Mouse (Mus musculus): ENCODE results near the gene Traf4. TPM values are rescaled to one million over a fixed set of nuclear protein-coding genes. Genes with fewer than 3 reads are reported as not detected.

Gene Traf4
- polyA plus RNA-seq, 1 experiment from 2014 or later = 149 TPM

DNA sequence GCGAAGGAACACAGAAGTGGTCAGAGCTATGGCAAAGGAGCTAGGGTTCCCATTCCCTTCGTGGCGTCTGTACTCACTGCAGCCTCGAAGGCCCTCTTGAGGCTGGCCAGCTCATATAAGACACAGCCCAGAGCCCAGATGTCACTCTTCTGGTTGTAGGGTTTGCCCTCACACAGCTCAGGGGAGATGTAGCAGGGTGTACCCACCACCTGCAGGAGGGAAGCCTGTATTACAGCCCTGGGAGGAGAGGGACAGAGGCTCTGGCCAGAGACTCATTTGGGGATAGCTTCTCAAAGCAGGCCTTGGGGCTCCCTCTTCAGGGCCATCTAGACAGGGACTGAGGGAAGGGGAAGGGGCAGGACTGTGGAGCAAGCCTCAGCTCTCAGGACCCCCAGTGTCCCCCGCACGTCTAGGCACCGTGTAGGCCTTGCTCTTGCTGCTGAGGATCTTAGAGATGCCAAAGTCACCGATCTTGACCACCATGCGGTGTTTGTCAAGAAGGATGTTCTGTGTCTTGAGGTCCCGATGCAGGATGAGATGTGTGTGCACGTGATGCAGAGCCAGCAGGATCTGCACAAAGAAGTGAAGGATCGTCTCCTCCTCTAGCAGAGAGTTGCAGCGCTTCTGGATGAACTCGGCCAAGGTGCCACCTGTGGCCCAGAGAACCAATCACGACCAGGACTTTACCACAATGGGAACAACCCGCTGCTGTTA is 6.8 kb upstream of the Traf4 start:
- Histone ChIP-seq H3K9me3 (replicated peaks) (no peaks in the 10 kb centered on the region), H3K36me3 (no peaks in the 10 kb centered on the region), H3K4me2 (replicated peaks) (no peak overlapping the region), H3K27me3 (no peaks in the 10 kb centered on the region), H3K9ac (no peak overlapping the region), H3K4me3 (no peak overlapping the region), H3K27ac (no peak overlapping the region), H3K4me1 (peaks cover 10% of the 10 kb centered on the region)
- WGBS = 83% methylated on average over 16 of the region's 16 CpGs
- ATAC-seq (ENCODE audit: low FRiP score) = no peak

DNA sequence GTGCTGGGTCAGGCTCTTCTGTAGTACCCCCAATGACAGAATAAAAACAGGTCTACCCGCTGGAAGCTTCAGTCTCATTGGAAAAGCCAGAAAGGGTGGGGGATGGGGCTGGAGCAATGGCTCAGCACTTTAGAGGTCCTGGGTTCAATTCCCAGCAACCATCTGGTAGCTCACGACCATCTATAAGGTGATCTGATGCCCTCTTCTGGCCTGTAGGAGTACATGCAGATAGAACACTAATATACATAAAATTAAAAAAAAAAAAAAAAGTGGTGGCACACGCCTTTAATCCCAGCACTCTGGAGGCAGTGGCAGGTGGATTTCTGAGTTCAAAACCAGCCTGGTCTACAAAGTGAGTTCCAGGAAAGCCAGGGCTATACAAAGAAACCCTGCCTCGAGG is 5.9 kb upstream of the Traf4 start:
- 66% methylated on average over 4 of the region's 4 CpGs for WGBS
- Histone ChIP-seq H3K9me3 (replicated peaks) (no peaks in the 10 kb centered on the region), H3K27ac (no peak overlapping the region), H3K4me1 (peaks cover 3% of the 10 kb centered on the region; the same call in 1 of the 2 replicates), H3K9ac (no peak overlapping the region), H3K4me3 (no peak overlapping the region), H3K4me2 (replicated peaks) (no peak overlapping the region), H3K36me3 (no peaks in the 10 kb centered on the region), H3K27me3 (no peaks in the 10 kb centered on the region)
- no peak for ATAC-seq (ENCODE audit: low FRiP score)

DNA sequence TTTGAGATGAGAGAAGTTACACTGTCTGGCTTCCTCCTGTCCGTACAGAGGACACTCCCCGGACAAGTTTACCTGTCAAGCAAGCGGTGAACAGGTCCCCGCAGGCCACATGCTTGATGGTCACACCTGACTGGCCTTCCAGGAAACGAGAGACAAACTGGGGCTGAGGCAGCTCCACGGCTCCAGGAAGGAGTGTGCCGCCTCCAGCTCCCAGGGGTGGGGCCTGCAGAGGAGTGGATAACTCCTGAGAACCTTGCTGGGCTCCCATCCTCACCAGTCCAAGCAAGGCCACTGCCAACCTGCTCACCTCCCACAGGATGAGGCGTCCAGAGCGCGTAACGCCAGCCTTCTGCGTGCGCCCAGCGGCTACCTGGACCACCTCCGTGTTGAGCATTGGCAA is 4.9 kb upstream of the Traf4 start:
- no peaks in the 10 kb centered on the region for H3K36me3 ChIP-seq
- WGBS = 88% methylated on average over 15 of the region's 15 CpGs
- no peak overlapping the region for H3K4me2 ChIP-seq (replicated peaks)
- H3K9ac ChIP-seq = no peak overlapping the region
- H3K27me3 ChIP-seq = no peaks in the 10 kb centered on the region
- H3K4me1 ChIP-seq = peaks cover 7% of the 10 kb centered on the region
- H3K27ac ChIP-seq = no peak overlapping the region
- no peaks in the 10 kb centered on the region for H3K9me3 ChIP-seq (replicated peaks)
- no peak overlapping the region for H3K4me3 ChIP-seq
- no peak for ATAC-seq (ENCODE audit: low FRiP score)

DNA sequence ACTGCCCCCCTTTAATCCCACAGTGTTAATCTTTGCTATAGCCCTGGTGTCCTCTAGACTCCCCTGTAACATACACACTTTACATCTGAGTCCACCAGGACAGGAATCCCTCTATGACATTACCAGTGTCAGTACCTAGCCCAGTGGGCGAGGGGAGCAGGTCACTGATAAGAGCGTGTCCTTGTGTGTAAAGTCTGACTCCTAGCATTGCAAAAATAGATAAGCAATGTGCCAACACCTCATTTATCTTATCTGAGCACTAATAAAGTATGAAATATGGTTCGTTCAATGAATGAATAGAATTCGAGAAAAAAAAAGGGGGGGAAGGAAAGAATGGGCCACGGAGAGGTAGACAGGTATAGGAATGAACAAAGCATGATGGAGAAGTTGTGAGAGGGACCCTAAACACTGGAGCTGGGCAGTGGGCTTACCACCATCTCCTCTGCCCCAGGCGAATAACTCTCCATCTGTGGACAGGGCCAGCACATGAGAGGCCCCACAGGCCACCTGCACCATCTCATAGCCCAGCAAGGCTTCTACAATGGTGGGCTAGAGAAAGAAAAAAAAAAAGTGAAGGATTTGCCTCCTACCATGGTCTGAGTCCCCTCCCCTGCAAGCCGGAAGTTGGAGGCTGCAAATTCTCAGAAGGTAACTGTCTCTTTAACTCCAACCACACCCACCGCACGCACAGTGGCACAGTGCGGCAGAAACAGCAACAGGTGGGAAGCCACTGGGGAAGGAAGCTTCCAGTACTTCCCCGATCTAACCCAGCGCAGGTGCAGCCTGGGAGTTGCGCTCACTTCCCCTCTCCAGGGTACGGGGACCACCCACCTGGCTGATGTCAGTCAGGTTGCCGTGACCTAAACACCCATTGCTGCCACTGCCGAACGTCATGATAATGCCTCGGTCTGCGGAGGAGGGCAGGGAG is 3.4 kb upstream of the Traf4 start:
- no peak overlapping the region for H3K9ac ChIP-seq
- H3K4me2 ChIP-seq (replicated peaks) = no peak overlapping the region
- no peak overlapping the region for H3K4me3 ChIP-seq
- 65% methylated on average over 19 of the region's 19 CpGs for WGBS
- H3K4me1 ChIP-seq = peaks cover 9% of the 10 kb centered on the region
- no peak overlapping the region for H3K27ac ChIP-seq
- no peaks in the 10 kb centered on the region for H3K9me3 ChIP-seq (replicated peaks)
- no peaks in the 10 kb centered on the region for H3K27me3 ChIP-seq
- H3K36me3 ChIP-seq = no peaks in the 10 kb centered on the region
- no peak for ATAC-seq (ENCODE audit: low FRiP score)

DNA sequence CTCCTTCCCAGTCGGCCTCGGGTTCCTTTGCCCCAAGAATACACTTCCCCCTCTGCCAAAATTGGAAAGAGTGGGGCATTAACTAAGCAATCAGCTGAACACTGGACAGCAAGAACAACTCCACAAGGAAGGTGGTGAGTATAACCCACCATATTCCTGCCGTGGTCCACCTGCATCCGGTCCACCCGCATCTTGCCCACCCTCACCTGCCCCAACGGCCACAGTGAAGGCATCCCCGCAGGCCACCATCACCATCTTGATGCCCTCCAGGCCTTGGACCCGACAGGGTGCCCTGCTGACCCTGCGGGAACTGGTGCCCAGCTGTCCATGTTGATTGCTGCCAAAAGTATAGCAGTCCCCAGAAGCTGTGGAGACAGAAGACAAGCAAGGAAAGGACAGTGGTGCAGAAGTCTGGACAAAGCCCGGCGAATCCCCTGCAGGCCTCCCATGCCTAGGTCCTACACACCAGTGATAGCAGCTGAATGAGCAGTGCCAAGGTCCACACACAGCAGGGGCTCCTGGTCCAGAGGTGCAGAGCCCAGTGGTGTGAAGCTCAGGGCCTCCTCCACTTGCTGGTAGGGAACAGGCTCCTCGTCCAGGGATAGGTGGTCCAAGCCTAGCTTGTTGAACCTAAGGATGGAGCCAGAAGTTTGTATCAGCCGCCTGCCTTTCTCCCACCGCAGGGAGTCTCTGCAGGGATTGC is 2.0 kb upstream of the Traf4 start:
- no peaks in the 10 kb centered on the region for H3K9me3 ChIP-seq (replicated peaks)
- H3K4me3 ChIP-seq = no peak overlapping the region
- WGBS = 87% methylated on average over 14 of the region's 14 CpGs
- H3K9ac ChIP-seq = no peak overlapping the region
- no peaks in the 10 kb centered on the region for H3K27me3 ChIP-seq
- ATAC-seq (ENCODE audit: low FRiP score) = no peak
- H3K36me3 ChIP-seq = peaks cover 1% of the 10 kb centered on the region
- no peak overlapping the region for H3K4me2 ChIP-seq (replicated peaks)
- no peak overlapping the region for H3K27ac ChIP-seq
- H3K4me1 ChIP-seq = peaks cover 23% of the 10 kb centered on the region

DNA sequence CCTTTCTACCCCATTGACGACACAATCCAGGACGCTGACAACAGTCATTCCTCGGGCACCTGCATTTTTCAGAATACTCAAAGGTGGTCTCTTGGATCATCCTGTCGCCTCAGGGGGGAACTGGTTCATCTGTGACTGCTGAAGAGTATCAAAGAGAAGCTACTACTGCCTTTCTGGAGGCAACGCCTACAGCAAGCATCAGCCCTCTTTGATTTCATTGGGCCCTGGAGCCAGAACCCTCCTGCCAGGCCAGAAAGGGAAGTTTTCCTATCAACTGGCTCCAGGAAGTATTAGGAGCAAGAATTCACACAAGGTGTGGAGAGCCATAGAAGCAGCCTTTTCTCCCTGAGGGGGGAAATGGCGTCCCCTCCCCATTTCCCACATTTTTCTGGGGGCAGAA is 1.3 kb upstream of the Traf4 start:
- ATAC-seq (ENCODE audit: low FRiP score) = no peak
- H3K4me3 ChIP-seq = no peak overlapping the region
- WGBS = 78% methylated on average over 6 of the region's 6 CpGs
- no peaks in the 10 kb centered on the region for H3K9me3 ChIP-seq (replicated peaks)
- no peaks in the 10 kb centered on the region for H3K27me3 ChIP-seq
- H3K27ac ChIP-seq = no peak overlapping the region
- H3K4me2 ChIP-seq (replicated peaks) = no peak overlapping the region
- H3K36me3 ChIP-seq = peaks cover 9% of the 10 kb centered on the region
- H3K9ac ChIP-seq = no peak overlapping the region
- peaks cover 29% of the 10 kb centered on the region for H3K4me1 ChIP-seq

DNA sequence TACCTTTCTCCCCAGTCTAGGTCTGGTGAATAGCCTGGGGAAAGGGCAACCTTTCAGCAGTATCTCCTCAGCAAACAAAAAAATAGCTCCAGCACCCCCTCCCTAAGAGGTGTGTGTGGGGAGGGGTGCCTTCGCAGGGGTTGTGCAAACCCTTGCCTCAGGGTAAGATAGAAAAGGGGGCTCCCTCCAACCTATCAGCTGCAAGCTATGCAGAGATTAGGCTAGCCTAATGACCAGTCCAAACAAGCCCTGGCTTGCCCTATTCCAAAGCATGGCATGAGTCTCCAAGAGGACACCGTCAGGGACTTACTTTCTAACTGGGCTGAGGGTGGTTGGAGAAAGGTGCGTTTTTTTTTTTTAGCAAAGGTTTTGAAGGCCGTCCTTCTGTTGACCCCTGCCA is 772 bp upstream of the Traf4 start:
- Histone ChIP-seq H3K27me3 (no peaks in the 10 kb centered on the region), H3K27ac (peak overlapping the region; percentile 97), H3K9ac (no peak overlapping the region), H3K4me2 (replicated peaks) (peak overlapping the region; percentile 84), H3K9me3 (replicated peaks) (no peaks in the 10 kb centered on the region), H3K4me1 (peaks cover 29% of the 10 kb centered on the region), H3K4me3 (peak overlapping the region; percentile 95), H3K36me3 (peaks cover 14% of the 10 kb centered on the region)
- no peak for ATAC-seq (ENCODE audit: low FRiP score)
- 43% methylated on average over 4 of the region's 4 CpGs for WGBS

DNA sequence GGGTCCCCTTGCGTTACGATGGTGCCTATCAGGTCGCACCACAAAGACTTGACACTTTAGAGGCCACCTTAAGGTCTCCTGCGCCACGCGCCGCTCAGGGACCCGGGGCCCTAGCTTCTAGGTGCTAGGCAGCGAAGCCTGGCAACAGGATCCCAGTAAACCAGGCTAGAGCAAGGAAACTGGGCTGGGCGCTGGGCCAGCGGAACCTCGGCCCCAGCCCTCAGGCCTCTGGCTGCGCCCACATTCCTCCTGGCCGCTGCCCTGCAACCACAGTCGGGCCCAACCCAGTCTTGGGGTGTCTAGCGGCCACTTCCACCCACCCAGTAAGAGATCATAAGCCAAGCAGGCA is 346 bp upstream of the Traf4 start:
- 2% methylated on average over 16 of the region's 16 CpGs for WGBS
- Histone ChIP-seq H3K4me3 (peak overlapping the region; percentile 95), H3K9me3 (replicated peaks) (no peaks in the 10 kb centered on the region), H3K27ac (peak overlapping the region; percentile 97), H3K4me2 (replicated peaks) (peak overlapping the region; percentile 84), H3K27me3 (no peaks in the 10 kb centered on the region), H3K9ac (peak overlapping the region; percentile 62), H3K4me1 (peaks cover 29% of the 10 kb centered on the region), H3K36me3 (peaks cover 18% of the 10 kb centered on the region)
- peak; percentile 7; the same call in 1 of the 2 replicates for ATAC-seq (ENCODE audit: low FRiP score)

DNA sequence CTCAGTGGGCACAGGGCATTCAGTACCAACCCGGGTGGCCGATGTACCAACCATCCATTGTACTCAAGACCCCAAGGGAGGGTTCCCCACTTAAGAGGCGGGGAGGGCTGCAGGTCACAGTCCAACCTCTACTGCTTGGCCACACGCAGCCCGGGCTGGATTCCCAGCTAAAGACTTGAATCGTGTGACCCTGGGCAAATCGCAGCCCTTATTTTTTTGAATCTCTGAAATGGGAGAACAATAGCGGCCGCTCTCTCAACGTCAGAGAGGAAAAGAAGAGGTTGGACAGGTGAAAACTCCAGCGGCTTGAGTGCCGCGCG is 825 bp downstream of the Traf4 start:
- WGBS = under 1% methylated on average over 14 of the region's 14 CpGs
- H3K27ac ChIP-seq = peak overlapping the region; percentile 97
- no peaks in the 10 kb centered on the region for H3K9me3 ChIP-seq (replicated peaks)
- H3K9ac ChIP-seq = peak overlapping the region; percentile 99
- H3K4me2 ChIP-seq (replicated peaks) = peak overlapping the region; percentile 84
- peak; percentile 18; the same call in 1 of the 2 replicates for ATAC-seq (ENCODE audit: low FRiP score)
- H3K4me1 ChIP-seq = peaks cover 30% of the 10 kb centered on the region
- peak overlapping the region; percentile 95 for H3K4me3 ChIP-seq
- no peaks in the 10 kb centered on the region for H3K27me3 ChIP-seq
- H3K36me3 ChIP-seq = peaks cover 30% of the 10 kb centered on the region

DNA sequence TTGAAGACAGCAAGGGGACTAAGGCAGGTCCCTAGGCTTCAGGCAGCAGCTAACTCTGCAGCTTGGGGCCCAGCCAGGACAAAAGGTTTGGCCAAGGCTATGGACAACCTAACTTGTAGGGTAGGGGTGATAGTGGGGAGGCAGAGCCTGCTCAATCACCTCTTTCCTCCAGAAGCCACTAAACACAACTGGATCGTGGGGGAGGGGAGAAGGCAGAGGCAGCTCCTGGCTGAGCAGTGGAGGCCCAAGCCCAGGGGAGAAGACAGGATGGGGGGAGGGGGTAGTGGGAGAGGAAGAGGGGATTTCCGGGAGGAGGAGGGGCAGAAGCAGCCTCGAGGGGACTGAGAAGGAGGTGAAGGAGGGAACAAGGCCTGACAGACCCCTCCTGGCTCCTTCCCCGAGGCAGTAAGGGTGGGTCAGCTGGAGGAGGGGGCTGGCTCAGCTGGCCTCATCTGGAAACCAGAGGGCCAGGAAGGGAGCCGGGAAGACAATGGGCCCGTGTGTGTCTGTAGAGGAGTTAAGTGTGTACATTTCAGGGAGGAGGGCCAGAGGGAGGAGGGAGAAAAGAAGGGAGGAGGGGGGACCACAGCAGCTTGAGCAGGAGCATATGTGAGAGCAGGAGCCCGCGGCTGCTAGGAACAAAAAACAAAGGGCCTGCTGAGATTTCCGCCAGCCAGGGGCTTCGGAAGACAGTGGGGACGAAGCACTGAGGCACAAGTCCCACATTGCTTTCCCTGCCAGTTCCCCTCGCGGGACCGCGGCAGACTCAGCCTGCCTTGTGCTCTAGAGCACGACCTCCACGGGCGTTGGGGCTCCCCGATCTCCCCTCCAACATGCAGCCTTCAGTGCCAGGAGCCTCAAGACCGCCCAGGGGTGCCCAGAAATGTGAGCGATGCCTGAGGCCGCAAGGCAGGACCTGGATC is 1.4 kb downstream of the Traf4 start:
- Histone ChIP-seq H3K4me3 (peak overlapping the region; percentile 95), H3K9me3 (replicated peaks) (no peaks in the 10 kb centered on the region), H3K4me2 (replicated peaks) (peak overlapping the region; percentile 84), H3K9ac (peak overlapping the region; percentile 99), H3K36me3 (peaks cover 36% of the 10 kb centered on the region), H3K4me1 (peaks cover 34% of the 10 kb centered on the region), H3K27me3 (no peaks in the 10 kb centered on the region), H3K27ac (peak overlapping the region; percentile 97)
- ATAC-seq (ENCODE audit: low FRiP score) = peak; percentile 77
- WGBS = 0% methylated on average over 22 of the region's 22 CpGs

DNA sequence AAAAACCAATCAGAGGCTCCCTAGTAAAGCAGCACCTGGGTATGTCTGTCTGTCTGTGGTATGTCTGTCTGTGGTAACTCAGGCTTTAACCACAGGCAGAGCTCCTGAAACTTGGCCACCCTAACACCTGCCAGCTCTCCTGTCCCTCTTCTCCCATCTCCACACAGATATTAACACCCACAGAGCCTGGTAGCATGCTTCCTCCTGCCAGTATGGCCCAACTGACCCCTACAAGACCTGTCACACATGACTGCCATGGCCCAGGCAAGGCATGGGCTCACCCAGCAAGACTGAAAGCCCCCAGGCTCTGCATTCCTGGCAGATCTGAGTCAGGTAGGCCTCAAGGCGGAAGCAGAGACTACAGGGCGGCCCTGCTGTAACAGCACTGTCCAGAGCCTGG is 2.3 kb downstream of the Traf4 start:
- Histone ChIP-seq H3K9ac (peak overlapping the region; percentile 99), H3K27me3 (no peaks in the 10 kb centered on the region), H3K27ac (peak overlapping the region; percentile 97), H3K4me1 (peaks cover 37% of the 10 kb centered on the region), H3K4me2 (replicated peaks) (peak overlapping the region; percentile 84), H3K4me3 (peak overlapping the region; percentile 95), H3K9me3 (replicated peaks) (no peaks in the 10 kb centered on the region), H3K36me3 (peaks cover 45% of the 10 kb centered on the region)
- ATAC-seq (ENCODE audit: low FRiP score) = no peak
- WGBS = 74% methylated on average over 2 of the region's 2 CpGs
